Mouse (Mus musculus) MEL (cell line): Measurements from ENCODE around the gene Cipc.

Experiments used
- CTCF ChIP-seq, 3 experiments: IDR thresholded peaks in 2 of 3; conservative IDR thresholded peaks in 1 of 3; 2 replicates each; pipeline ENCODE4 v1.5.1; 2011 to 2012; ENCODE audit warnings: low read length in 3 of 3, low read depth in 2 of 3, mild to moderate bottlenecking in 2 of 3, improper control_type of control experiment in 1 of 3, inconsistent platforms in 1 of 3, mixed read lengths in 1 of 3, moderate library complexity in 1 of 3; ENCODE audit not compliant: control insufficient read depth in 1 of 3, insufficient read depth in 1 of 3, poor library complexity in 1 of 3, severe bottlenecking in 1 of 3
- GATA1 ChIP-seq: IDR thresholded peaks from 2 replicates; pipeline ENCODE4 v1.6.1; 2011; ENCODE audit warnings: low read depth, low read length, improper control_type of control experiment
- MXI1 ChIP-seq: IDR thresholded peaks from 2 replicates; pipeline ENCODE4 v1.6.1; 2011; ENCODE audit warnings: mild to moderate bottlenecking, low read depth, low read length, improper control_type of control experiment
- NELFE ChIP-seq: IDR thresholded peaks from 2 replicates; pipeline ENCODE4 v1.6.1; 2011; ENCODE audit warnings: low read depth, low read length, improper control_type of control experiment
- POLR2A ChIP-seq, 2 experiments: IDR thresholded peaks; 2 replicates each; pipeline ENCODE4 v1.6.1; 2011 to 2012; ENCODE audit warnings: low read length in 2 of 2, mild to moderate bottlenecking in 2 of 2, control low read depth in 1 of 2, improper control_type of control experiment in 1 of 2, low read depth in 1 of 2, moderate library complexity in 1 of 2; ENCODE audit not compliant: control insufficient read depth in 1 of 2, insufficient read depth in 1 of 2, poor library complexity in 1 of 2
- POLR2AphosphoS2 ChIP-seq: IDR thresholded peaks from 2 replicates; pipeline ENCODE4 v1.6.1; 2011; ENCODE audit warnings: low read length, improper control_type of control experiment
- SMC3 ChIP-seq: IDR thresholded peaks from 2 replicates; pipeline ENCODE4 v1.6.1; 2011; ENCODE audit warnings: low read depth, low read length, improper control_type of control experiment
- TBP ChIP-seq: IDR thresholded peaks from 2 replicates; pipeline ENCODE4 v1.8.0; 2011; ENCODE audit warnings: low read depth, low read length, improper control_type of control experiment
- ZKSCAN1 ChIP-seq: IDR thresholded peaks from 2 replicates; pipeline ENCODE4 v1.6.1; 2012; ENCODE audit warnings: low read depth, mild to moderate bottlenecking, inconsistent platforms, low read length, improper control_type of control experiment, moderate library complexity

GRCm38 (mm10) chr12:86938571-86938970, 8.3 kb upstream of the Cipc start:
- TF ChIP-seq POLR2A (IDR thresholded peaks at IDR 0.05; ENCODE audit: control insufficient read depth in 1 of 2, insufficient read depth in 1 of 2, low read depth in 1 of 2, low read length in 2 of 2, poor library complexity in 1 of 2) = no peak
- TF ChIP-seq SMC3 = no peak
- no peak for TF ChIP-seq CTCF (IDR thresholded peaks at IDR 0.05 in 2 of 3, conservative IDR thresholded peaks at IDR 0.05 in 1 of 3; ENCODE audit: control insufficient read depth in 1 of 3, insufficient read depth in 1 of 3, low read depth in 2 of 3, low read length in 3 of 3, poor library complexity in 1 of 3, severe bottlenecking in 1 of 3)
- TF ChIP-seq NELFE = no peak
- TF ChIP-seq MXI1 = no peak
- no peak for TF ChIP-seq ZKSCAN1
- TF ChIP-seq GATA1 = no peak
- TF ChIP-seq TBP = no peak
- TF ChIP-seq POLR2AphosphoS2 = no peak
